Mouse (Mus musculus) mouse embryonic stem cell (cell line): ENCODE data around the gene Cfap99.

Experiments used
- in situ Hi-C, 2 experiments: fragments of 300-500 bp; cut with MboI; formaldehyde crosslinking; loops; 1 replicate in 1 of 2; 3 replicates in 1 of 2; pipeline ENCODE4 v1.14.3; 2019 to 2020; ENCODE audit warnings: low sequenced_read_pairs in 2 of 2, low pct_unique_long_range_greater_than_20kb in 1 of 2, mixed read lengths in 1 of 2; ENCODE audit not compliant: unreplicated experiment in 1 of 2

Cfap99 gene

DNA sequence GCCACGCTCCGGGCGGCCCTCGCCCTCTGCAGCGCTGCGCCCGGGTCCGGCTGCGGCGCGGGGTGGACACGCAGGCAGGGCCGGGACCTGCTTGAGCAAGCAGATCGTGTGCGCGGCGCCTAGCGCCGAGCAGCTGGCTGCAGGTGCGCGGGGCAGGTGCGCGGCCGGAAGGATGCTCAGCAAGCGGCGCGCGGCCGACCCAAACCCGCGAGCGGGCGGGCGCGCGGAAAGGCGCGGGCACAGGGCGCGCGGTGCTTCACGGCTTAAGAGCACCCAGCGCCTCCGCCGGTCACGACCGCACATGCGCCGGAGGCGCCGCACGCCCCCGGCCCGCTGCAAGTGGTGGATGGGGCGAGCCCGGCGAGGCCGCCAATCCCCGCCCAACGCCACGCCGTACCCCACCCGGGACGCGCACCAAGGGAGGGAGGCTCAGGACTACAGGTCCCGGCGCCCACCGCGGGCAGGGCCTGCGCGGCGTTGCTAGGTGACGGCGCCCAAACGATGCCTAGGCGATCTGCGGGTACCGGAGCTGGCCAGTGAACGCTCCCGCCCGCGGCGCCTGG lies at the start of gene Cfap99, which contains the start of gene Zfyve28:
Gene Cfap99 (plus strand): TSS at position 447 of the 563 bp plus-strand sequence.
Gene Zfyve28 (minus strand): TSS at position 296 of the 563 bp plus-strand sequence.
- in situ Hi-C loops = no loop called here

DNA sequence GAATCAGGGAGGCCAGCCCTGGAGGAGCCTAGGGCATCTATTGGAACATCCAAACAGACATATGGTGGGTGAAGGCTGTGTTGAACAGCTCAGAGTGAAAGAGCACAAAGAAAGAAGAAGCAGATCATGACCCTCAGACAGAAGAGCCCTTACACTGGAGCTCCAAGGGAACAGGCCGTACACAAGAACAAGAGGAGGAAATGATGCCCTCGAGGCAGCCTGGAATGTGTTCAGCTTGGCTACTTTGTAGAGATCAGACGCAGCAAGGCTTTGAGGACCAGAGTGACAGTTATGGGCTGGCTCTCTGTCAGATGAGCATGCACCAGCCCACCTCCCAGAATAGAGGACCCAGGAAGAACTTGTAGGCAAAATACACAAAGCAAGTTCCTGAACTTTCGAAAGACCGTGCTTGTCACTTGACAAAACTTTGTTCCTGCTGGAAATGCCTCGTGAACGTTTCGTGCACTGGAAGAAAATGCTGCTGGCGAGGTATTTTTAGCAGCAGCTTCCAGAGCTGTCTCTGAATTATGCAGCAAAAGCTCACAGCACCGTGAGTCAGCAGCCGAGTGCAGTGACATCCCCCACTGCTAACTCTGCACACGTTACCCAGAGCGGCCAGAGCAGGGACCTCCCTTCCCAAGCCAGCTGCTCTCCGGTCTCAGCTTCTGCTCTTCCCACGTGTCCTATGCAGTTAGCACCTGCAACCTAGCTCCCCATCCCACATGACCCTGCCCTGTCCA lies 46.0 kb upstream of the Cfap99 start:
- in situ Hi-C loops = no loop called here

DNA sequence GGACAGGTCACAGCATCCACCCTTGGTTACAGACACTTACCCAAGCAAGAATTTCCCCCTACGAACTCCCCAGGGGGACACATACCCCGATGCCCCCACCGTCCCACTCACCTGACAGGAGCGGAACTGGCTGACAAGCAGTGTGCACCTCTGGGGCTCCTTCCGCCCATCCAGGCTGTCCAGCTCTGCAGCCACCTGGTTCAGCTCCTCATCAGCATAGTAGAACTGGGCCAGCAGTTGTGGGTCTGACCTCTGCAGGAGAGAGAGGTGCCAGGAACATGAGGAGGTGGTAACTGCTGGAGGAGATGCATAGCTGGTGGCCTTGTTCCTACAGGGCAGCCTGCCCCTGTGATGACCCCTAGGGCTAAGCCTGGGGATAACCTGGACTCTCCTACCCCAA lies 45.3 kb upstream of the Cfap99 start:
- in situ Hi-C loops = no loop called here

DNA sequence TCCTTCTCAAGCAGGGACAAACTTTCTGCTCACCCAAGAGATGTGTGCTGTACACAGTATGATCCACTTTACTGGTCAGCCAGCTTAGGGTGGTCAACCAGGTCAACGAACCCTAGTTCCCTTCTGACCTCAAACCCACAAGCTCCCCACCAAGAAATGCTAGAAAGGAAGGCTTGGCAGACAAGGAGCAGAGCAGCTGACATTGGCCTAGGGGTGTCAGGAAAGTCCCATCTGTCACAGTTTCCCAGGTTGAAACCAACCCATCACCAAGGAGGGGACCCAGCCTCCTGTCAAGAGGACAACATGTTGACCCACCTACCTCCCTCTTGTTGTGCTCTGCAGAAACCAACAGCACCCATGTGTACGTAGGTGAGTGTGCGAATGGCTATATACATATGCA lies 42.0 kb upstream of the Cfap99 start:
- in situ Hi-C loops = no loop called here

DNA sequence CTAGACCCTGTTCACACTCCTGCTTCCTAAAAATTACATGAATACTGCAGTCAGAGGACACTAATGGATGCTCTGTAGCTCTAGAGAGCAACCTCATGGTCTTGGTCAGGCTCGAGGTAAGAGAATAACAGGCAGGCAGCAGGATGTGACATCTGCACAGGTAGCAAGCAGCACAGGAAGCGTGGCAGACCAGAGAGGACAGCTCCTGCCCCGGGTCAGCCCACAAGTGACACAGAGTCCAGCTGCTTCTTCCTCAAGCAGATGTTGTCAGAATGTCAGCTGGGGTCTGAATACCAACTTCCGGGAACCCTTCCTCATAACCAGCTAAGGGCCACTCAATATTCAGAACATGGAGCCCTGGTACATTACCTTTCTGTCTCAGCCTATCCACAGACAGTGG lies 39.3 kb upstream of the Cfap99 start:
- in situ Hi-C loops = no loop called here

DNA sequence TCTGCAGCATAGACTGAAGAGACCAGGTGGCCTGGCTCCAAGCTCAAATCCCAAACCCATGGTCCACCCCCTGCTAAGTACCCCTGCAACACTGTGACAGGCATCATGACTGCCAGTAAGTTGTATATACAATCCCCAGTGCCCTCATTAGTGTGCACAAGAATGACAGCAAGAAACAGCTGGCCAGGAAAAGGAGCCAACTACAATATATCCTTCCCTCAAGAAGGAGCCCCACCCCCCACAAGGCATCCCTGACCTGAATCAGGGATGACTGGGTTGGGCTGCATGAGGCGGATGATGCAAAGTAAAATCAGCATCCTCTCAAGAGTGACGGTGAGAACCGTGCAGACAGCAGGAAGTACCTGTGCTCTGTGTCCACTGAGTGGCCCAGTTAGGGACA lies 38.3 kb upstream of the Cfap99 start:
- in situ Hi-C loops = no loop called here

DNA sequence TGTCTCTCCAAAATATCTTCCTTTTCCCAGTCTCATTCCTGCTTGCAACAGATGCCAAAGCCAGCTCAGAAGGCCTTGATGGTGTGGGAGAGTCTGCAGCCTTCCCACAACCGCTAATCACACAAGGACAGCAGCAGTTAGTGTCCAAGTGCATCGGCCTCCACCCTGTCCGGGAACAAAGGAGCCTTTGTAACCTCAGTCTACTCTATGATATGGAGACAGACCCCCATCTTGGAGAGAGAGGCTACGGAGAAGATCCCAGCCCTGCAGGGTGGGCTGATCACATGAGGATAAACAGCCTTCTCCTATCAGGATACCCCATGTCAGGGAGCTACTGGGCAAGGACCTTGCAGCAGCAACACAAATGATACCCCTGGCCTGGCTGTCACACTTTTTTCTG lies 36.6 kb upstream of the Cfap99 start:
- in situ Hi-C loops = no loop called here

DNA sequence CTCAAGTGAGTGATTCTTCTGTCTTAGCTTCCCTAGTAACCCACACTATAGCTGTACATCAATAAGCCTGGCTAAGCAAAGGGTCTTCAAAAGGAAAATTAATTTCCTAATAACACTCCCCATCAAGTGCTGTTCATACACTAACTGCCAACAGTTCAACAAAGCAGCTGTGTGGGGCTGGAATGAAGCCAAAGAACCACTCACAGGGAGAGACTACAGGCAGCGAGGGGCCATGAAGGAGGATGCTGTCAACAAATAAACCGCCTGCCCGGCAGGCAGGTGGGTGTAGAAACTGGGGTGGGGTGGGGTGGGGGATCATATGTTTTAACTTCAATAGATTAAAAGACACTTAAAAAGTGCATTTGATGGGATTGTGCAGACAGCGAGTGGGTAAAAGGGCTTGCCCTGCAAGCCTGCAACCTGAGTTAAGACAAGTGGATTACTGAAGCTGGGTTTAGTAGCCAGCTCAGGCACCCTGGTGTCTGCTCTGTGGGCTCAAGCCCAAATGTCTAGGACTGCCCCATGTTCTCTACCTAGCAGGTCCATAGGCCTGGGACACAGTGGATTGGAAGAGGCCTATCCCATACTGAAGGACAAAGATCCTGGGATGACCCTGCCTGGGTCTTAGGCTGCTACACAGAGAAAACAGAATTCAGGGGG lies 36.0 kb upstream of the Cfap99 start:
- in situ Hi-C loops = no loop called here

DNA sequence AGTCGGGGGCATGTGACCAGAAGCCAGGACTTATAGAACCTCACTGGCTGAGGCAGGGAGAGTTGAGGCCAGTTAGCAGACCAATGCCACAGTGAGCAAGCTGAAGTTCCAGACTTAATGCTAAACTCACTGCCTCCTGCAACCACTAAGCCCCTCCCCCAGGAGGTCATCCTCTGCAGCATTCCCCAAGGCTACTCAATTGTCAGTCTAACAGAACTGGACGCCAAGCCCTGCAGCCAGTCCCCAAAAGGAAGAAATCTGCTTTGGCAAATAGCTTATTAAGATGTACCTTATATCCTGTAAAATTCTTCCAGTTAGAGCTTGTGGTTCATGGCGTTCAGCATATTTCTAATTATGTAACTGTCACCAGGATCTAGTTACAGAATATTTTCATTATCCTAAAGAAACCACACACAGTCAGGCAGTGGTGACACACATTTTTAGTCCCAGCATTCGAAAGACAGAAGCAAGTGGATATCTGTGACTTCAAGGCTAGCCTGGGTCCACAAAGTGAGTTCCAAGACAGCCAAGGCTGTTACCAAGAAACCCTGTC lies 35.4 kb upstream of the Cfap99 start:
- in situ Hi-C loops = no loop called here

DNA sequence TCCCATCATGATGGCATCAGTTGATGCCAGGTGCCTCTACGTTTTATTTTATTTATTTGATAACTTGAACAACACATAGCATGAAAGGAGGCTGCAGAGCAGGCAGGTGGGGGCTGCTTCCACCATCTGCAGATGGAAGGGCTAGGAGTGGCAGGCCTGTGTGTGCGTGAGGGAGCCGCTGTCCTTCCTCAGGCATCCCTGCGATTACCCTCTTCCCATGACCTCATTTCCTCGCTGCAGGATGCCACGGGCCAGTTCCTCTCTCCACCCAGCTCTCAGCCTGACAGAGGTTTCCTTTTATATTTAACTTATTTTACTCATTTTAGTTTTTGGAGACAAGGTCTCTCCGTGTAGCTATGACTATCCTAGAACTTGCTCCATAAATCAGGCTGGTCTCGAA lies 34.1 kb upstream of the Cfap99 start:
- in situ Hi-C loops = no loop called here

DNA sequence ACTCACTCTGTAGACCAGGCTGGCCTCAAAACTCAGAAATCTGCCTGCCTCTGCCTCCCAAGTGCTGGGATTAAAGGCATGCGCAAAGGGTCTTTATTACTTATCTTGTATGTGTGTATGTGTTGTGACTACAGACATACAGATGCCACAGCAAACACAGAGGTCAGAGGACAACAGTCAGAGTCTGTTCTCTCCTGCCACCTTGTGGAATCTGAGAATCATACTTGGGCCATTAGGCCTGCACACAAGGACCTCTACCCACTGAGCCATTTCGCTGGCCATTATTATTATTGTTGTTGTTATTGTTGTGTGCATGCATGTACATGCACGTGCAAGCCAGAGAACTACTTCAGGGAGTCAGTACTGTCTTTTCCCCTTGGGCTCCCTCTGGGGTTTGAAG lies 33.2 kb upstream of the Cfap99 start:
- in situ Hi-C loops = no loop called here

DNA sequence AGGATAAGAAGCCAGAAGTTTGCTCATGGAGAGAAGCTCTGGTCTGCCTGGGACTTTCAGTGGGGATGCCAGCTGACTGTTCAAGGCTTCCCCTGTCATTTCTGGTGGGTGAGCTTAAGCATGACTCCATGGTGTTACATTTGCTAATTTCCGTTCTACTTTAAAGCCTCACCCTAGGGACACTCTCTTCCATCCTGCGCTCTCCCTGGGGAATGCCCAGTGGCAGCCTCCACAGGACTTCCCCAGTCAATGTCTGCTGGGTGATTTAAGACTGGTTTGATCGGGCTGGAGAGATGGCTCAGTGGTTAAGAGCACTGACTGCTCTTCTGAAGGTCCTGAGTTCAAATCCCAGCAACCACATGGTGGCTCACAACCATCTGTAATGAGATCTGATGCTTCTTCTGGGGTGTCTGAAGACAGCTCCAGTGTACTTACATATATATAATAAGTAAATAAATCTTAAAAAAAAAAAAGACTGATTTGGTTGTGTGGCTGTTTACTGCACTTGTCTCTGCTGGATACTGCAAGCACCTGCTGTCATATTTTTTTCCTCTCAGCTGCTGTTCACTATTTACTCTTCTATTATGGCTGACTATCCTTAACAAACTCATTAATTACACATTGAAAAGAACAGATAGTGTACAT lies 29.1 kb upstream of the Cfap99 start:
- in situ Hi-C loops = no loop called here

DNA sequence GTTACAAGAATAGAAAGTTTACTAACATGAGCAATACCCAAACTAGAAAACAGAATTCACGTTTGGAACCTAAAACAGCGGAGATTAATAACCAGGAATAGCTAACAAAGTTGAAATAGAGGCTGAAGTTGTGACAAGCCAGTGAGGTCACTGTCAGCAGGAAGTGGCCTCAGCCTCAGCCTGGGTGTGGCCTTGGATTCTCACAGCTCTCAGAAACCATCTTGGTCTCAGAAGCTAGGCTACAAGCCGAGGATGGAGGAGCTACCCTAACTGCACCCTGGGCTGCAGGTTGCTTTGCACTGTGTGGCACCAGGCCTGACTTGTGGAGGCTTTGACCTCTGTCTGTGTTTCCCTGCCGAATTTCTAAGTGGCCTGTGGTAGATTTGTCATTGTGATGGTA lies 22.3 kb upstream of the Cfap99 start:
- in situ Hi-C loops = no loop called here

DNA sequence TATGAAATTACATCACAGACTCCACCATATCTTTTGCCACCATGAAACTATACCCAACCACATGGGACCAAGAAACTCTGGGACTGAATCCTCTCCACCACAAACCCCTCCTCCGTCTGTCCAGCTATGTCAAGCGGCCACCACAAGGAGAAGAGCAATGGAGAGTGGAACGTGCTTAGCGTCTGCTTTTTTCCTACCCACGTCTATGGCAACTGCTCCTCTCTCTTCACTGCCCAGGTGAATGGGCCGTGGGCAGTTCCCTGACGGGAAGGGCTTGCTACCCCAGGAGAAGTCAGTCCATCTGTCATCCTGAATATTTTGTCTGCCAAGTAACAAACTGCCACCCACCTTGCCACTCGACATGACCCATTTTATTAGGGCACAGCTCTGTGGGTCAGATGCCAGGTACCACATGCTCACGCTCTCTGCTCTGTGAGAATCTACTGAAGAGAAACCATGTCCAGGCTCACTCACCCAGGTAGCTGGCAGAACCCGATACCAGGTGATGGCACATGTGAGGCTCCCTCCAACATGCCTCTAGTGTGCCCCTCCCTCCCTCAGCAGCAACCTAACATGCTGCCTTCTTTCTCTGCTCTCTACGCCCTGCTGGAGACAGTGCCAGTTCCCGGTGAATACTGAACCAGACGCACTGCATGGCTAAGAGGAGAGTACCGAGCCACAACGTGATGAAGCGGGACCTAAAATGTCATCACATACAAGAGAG lies 19.0 kb upstream of the Cfap99 start:
- in situ Hi-C loops = no loop called here

DNA sequence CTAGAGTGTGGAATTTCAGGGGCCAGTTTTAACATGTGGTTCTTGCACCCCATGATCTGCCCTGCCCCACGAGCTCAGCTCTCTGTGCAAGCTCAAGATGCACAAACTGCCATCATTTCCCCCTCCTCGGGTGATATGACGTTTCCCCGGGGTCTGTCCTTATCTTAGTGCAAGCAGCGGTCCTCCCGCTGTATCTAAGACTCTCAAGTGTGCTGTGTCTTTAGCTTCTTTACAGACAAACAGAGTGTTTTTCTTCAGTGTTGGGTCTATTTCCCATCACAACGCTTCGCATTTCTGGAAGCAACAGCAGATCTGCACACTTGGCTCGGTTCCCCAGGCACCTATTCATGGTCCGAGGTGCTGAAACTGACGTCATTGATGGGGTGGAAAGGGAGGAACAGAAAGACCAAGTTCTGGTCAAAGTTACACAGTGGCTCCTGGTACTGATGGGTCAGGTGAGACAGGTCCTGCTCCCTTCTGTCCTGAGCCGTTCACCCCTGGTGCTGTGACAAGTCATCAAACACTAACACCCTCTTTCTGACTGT lies 18.4 kb upstream of the Cfap99 start:
- in situ Hi-C loops = no loop called here

DNA sequence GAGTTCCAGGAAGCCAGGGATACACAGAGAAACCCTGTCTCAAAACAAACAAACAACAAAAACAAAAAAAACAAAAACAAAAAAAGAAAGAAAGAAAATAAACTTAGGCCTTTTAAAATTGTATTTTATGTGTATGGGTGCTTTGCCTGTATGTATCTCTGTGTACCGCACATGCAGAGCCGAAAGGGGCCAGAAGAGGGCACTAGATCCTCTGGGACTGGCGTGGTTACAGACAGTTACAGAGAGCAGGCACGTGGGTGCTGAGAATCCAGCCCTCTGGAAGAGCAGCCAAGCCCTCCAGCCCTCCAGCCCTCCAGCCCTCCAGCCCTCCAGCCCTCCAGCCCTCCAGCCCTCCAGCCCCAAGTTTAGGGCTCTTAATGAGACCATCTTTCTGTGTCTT lies 16.7 kb upstream of the Cfap99 start:
- in situ Hi-C loops = no loop called here

DNA sequence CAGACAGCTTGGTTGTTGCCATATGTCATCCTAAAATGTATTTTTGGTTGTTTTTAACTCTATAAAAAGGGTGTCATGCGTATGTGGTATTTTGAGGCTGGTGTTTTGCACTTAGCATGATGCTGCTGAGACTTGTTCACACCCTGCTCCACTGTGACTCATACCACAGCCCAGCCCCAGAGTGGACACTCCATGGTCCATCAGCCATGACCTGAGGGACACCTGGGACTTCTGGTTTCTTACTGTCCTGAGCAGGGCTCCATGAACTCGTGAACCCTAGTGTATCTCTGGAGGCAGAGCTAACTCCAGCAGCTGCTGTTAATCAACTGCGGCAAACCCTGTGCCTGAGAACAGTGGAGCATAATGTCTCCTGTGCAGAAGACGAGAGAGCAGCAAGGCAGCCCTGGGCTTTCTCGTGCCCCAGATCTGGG lies 15.1 kb upstream of the Cfap99 start:
- in situ Hi-C loops = no loop called here

DNA sequence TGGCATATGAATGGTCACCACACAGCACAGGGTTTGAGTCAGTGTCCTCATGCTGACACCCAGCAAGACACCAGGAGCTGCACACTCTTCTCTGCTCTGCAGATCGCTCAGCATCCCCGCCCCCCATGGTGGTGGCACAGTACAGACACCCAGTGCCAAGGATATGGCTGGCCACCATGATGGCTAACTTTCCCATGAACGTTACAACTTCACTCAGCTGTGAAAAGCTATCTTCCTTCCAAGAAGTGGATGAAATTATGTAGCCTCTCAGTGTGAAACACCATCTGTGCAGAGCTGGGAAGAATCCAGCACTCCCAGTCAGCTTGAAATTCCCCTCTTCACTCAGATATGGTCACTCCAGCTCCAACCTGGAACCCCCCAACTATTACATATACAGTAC lies 14.1 kb upstream of the Cfap99 start:
- in situ Hi-C loops = no loop called here
